Mouse (Mus musculus) heart, postnatal 0 days (tissue): ENCODE data around the gene Eif4b.

Experiments
- CTCF ChIP-seq: IDR thresholded peaks from 2 replicates; pipeline ENCODE4 v1.5.1; 2016; ENCODE audit warnings: antibody characterized with exemption, control low read depth, low read depth
- EP300 ChIP-seq: IDR thresholded peaks from 2 replicates; pipeline ENCODE4 v1.6.1; 2016; ENCODE audit warnings: antibody characterized with exemption, low read depth

DNA sequence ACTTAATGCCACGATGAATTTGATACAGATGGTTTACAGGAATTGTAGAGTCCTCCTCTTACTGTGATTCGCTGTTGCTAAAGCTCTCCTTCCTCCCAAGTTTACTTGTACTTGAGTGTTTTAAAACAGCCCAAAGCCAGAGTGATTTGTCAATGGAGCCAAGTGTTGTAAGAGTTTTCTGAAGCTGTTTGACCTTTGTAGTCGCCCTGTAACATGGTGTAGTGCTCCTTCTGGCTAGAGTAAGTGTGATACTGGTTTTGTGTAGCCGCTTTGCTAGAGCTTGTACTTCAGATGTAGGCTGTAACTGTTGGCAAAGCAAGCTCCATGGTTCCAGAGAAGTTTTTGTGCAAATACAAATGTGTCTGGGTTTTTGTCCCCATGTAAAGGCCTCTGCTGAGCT, 18.6 kb downstream of the Eif4b start:
- TF ChIP-seq CTCF = no peak
- TF ChIP-seq EP300 = no peak
